Mouse (Mus musculus) liver, adult 2 months (tissue): ENCODE measurements around the gene Zfp750.

Experiments
- CTCF ChIP-seq: fragments of 200-500 bp; IDR thresholded peaks from 2 replicates; pipeline ENCODE4 v1.5.1; 2011; ENCODE audit warnings: low read depth, low read length, control low read depth
- POLR2A ChIP-seq: fragments of 200-500 bp; IDR thresholded peaks from 2 replicates; pipeline ENCODE4 v1.6.1; 2011; ENCODE audit warnings: low read length, control low read depth; ENCODE audit not compliant: insufficient read depth; ENCODE audit errors: extremely low read depth

- no peak for TF ChIP-seq POLR2A
- no peak for TF ChIP-seq CTCF
Measured at GRCm38 (mm10) chr11:121522156-121522762, 3.1 kb upstream of the Zfp750 start.
